Mouse (Mus musculus): Measurements from ENCODE around the gene Wdr72. TPM values are rescaled to one million over a fixed set of nuclear protein-coding genes. Genes with fewer than 3 reads are reported as not detected.
A peak's percentile ranks its signal among the peaks of the same experiment; 100 is the strongest.

The Wdr72 gene
- polyA plus RNA-seq, 1 experiment, result 0.16 TPM

- Histone ChIP-seq H3K4me1 (replicated peaks; ENCODE audit: control insufficient read depth, insufficient read depth, low read length) (no peaks in the 10 kb centered on the region), H3K27ac (ENCODE audit: control insufficient read depth, insufficient read depth, low read length) (no peak overlapping the region), H3K4me3 (ENCODE audit: control insufficient read depth, insufficient read depth, low read length) (no peak overlapping the region), H3K36me3 (ENCODE audit: control insufficient read depth, insufficient read depth, low read length) (no peaks in the 10 kb centered on the region), H3K27me3 (ENCODE audit: control insufficient read depth, insufficient read depth, low read length) (no peaks in the 10 kb centered on the region)
- no peak for DNase-seq
- 100% methylated on average over 1 of the region's 1 CpGs for WGBS
- TF ChIP-seq POLR2A (IDR thresholded peaks at IDR 0.05; ENCODE audit: control insufficient read depth, extremely low read depth, insufficient read depth, low read length, poor library complexity) (no peak), CTCF (IDR thresholded peaks at IDR 0.05; ENCODE audit: borderline replicate concordance, control insufficient read depth, extremely low read depth, insufficient read depth, low read length, poor library complexity) (no peak)
Observed at GRCm38 (mm10) chr9:74102615-74103014, 7.5 kb upstream of the Wdr72 start.

GRCm38 (mm10) chr9:74110461-74110816, 283 bp downstream of the Wdr72 start:
- no peaks in the 10 kb centered on the region for H3K27me3 ChIP-seq (ENCODE audit: control insufficient read depth, insufficient read depth, low read length)
- no peak overlapping the region for H3K27ac ChIP-seq (ENCODE audit: control insufficient read depth, insufficient read depth, low read length)
- no peak for DNase-seq
- 13% methylated on average over 7 of the region's 7 CpGs for WGBS
- TF ChIP-seq POLR2A (IDR thresholded peaks at IDR 0.05; ENCODE audit: control insufficient read depth, extremely low read depth, insufficient read depth, low read length, poor library complexity), result no peak
- TF ChIP-seq CTCF (IDR thresholded peaks at IDR 0.05; ENCODE audit: borderline replicate concordance, control insufficient read depth, extremely low read depth, insufficient read depth, low read length, poor library complexity), result no peak
- no peaks in the 10 kb centered on the region for H3K4me1 ChIP-seq (replicated peaks; ENCODE audit: control insufficient read depth, insufficient read depth, low read length)
- no peak overlapping the region for H3K4me3 ChIP-seq (ENCODE audit: control insufficient read depth, insufficient read depth, low read length)
- H3K36me3 ChIP-seq (ENCODE audit: control insufficient read depth, insufficient read depth, low read length), result no peaks in the 10 kb centered on the region

GRCm38 (mm10) chr9:74112526-74112925, 2.4 kb downstream of the Wdr72 start:
- WGBS, result 88% methylated on average over 9 of the region's 9 CpGs
- TF ChIP-seq CTCF (IDR thresholded peaks at IDR 0.05; ENCODE audit: borderline replicate concordance, control insufficient read depth, extremely low read depth, insufficient read depth, low read length, poor library complexity) (no peak), POLR2A (IDR thresholded peaks at IDR 0.05; ENCODE audit: control insufficient read depth, extremely low read depth, insufficient read depth, low read length, poor library complexity) (no peak)
- H3K4me3 ChIP-seq (ENCODE audit: control insufficient read depth, insufficient read depth, low read length), result no peak overlapping the region
- H3K27ac ChIP-seq (ENCODE audit: control insufficient read depth, insufficient read depth, low read length), result no peak overlapping the region
- H3K27me3 ChIP-seq (ENCODE audit: control insufficient read depth, insufficient read depth, low read length), result no peaks in the 10 kb centered on the region
- H3K4me1 ChIP-seq (replicated peaks; ENCODE audit: control insufficient read depth, insufficient read depth, low read length), result no peaks in the 10 kb centered on the region
- no peaks in the 10 kb centered on the region for H3K36me3 ChIP-seq (ENCODE audit: control insufficient read depth, insufficient read depth, low read length)
- DNase-seq, result no peak

GRCm38 (mm10) chr9:74126222-74126621, 16.1 kb downstream of the Wdr72 start:
- H3K27me3 ChIP-seq (ENCODE audit: control insufficient read depth, insufficient read depth, low read length), result no peaks in the 10 kb centered on the region
- H3K27ac ChIP-seq (ENCODE audit: control insufficient read depth, insufficient read depth, low read length), result no peak overlapping the region
- no peak for DNase-seq
- no peaks in the 10 kb centered on the region for H3K4me1 ChIP-seq (replicated peaks; ENCODE audit: control insufficient read depth, insufficient read depth, low read length)
- H3K36me3 ChIP-seq (ENCODE audit: control insufficient read depth, insufficient read depth, low read length), result no peaks in the 10 kb centered on the region
- WGBS, result 20% methylated on average over 5 of the region's 5 CpGs
- H3K4me3 ChIP-seq (ENCODE audit: control insufficient read depth, insufficient read depth, low read length), result no peak overlapping the region
- TF ChIP-seq POLR2A (IDR thresholded peaks at IDR 0.05; ENCODE audit: control insufficient read depth, extremely low read depth, insufficient read depth, low read length, poor library complexity) (no peak), CTCF (IDR thresholded peaks at IDR 0.05; ENCODE audit: borderline replicate concordance, control insufficient read depth, extremely low read depth, insufficient read depth, low read length, poor library complexity) (no peak)

- 87% methylated on average over 2 of the region's 2 CpGs for whole genome bisulfite sequencing
- no peak overlapping the region for H3K27ac ChIP-seq (ENCODE audit: control insufficient read depth, insufficient read depth, low read length)
- H3K27me3 ChIP-seq (ENCODE audit: control insufficient read depth, insufficient read depth, low read length), result no peaks in the 10 kb centered on the region
- no peak for DNase-seq
- H3K4me1 ChIP-seq (replicated peaks; ENCODE audit: control insufficient read depth, insufficient read depth, low read length), result no peaks in the 10 kb centered on the region
- no peaks in the 10 kb centered on the region for H3K36me3 ChIP-seq (ENCODE audit: control insufficient read depth, insufficient read depth, low read length)
- no peak overlapping the region for H3K4me3 ChIP-seq (ENCODE audit: control insufficient read depth, insufficient read depth, low read length)
- no peak for TF ChIP-seq CTCF (IDR thresholded peaks at IDR 0.05; ENCODE audit: borderline replicate concordance, control insufficient read depth, extremely low read depth, insufficient read depth, low read length, poor library complexity)
- TF ChIP-seq POLR2A (IDR thresholded peaks at IDR 0.05; ENCODE audit: control insufficient read depth, extremely low read depth, insufficient read depth, low read length, poor library complexity), result no peak
Observed at GRCm38 (mm10) chr9:74134010-74134409, 23.9 kb downstream of the Wdr72 start.

- peak; percentile 26 for DNase-seq
- no peaks in the 10 kb centered on the region for H3K4me1 ChIP-seq (replicated peaks; ENCODE audit: control insufficient read depth, insufficient read depth, low read length)
- no peak overlapping the region for H3K4me3 ChIP-seq (ENCODE audit: control insufficient read depth, insufficient read depth, low read length)
- H3K27ac ChIP-seq (ENCODE audit: control insufficient read depth, insufficient read depth, low read length), result no peak overlapping the region
- 11% methylated on average over 3 of the region's 3 CpGs for WGBS
- no peaks in the 10 kb centered on the region for H3K36me3 ChIP-seq (ENCODE audit: control insufficient read depth, insufficient read depth, low read length)
- no peaks in the 10 kb centered on the region for H3K27me3 ChIP-seq (ENCODE audit: control insufficient read depth, insufficient read depth, low read length)
- TF ChIP-seq POLR2A (IDR thresholded peaks at IDR 0.05; ENCODE audit: control insufficient read depth, extremely low read depth, insufficient read depth, low read length, poor library complexity) (no peak), CTCF (IDR thresholded peaks at IDR 0.05; ENCODE audit: borderline replicate concordance, control insufficient read depth, extremely low read depth, insufficient read depth, low read length, poor library complexity) (no peak)
Observed at GRCm38 (mm10) chr9:74141864-74142263, 31.7 kb downstream of the Wdr72 start.

- H3K27me3 ChIP-seq (ENCODE audit: control insufficient read depth, insufficient read depth, low read length), result no peaks in the 10 kb centered on the region
- WGBS, result 65% methylated on average over 2 of the region's 2 CpGs
- no peaks in the 10 kb centered on the region for H3K36me3 ChIP-seq (ENCODE audit: control insufficient read depth, insufficient read depth, low read length)
- TF ChIP-seq POLR2A (IDR thresholded peaks at IDR 0.05; ENCODE audit: control insufficient read depth, extremely low read depth, insufficient read depth, low read length, poor library complexity), result no peak
- TF ChIP-seq CTCF (IDR thresholded peaks at IDR 0.05; ENCODE audit: borderline replicate concordance, control insufficient read depth, extremely low read depth, insufficient read depth, low read length, poor library complexity), result no peak
- no peak for DNase-seq
- H3K4me1 ChIP-seq (replicated peaks; ENCODE audit: control insufficient read depth, insufficient read depth, low read length), result no peaks in the 10 kb centered on the region
- no peak overlapping the region for H3K27ac ChIP-seq (ENCODE audit: control insufficient read depth, insufficient read depth, low read length)
- no peak overlapping the region for H3K4me3 ChIP-seq (ENCODE audit: control insufficient read depth, insufficient read depth, low read length)
Observed at GRCm38 (mm10) chr9:74142705-74143104, 32.5 kb downstream of the Wdr72 start.
